Mouse (Mus musculus) ES-Bruce4 (cell line): Measurements from ENCODE around the gene Ccl1.

Experiments
- CTCF ChIP-seq: IDR thresholded peaks from one replicate; pipeline ENCODE4 v1.8.1; 2011; ENCODE audit warnings: low read depth, low read length
- EP300 ChIP-seq: IDR thresholded peaks from 2 replicates; pipeline ENCODE4 v1.6.1; 2011; ENCODE audit warnings: low read depth, low read length; ENCODE audit not compliant: insufficient read depth
- POLR2A ChIP-seq: IDR thresholded peaks from one replicate; pipeline ENCODE4 v1.8.1; 2011; ENCODE audit warnings: low read length; ENCODE audit not compliant: insufficient read depth

- TF ChIP-seq POLR2A (no peak), CTCF (no peak), EP300 (no peak)
Observed at GRCm38 (mm10) chr11:82206960-82207488, 98.5 kb downstream of the Ccl1 start.
